Mouse (Mus musculus): Measurements from ENCODE around the gene Spata4.
"Not testable (repeated sequence)": the region's sequence is repeated elsewhere in the genome, so short reads cannot be mapped to it uniquely, and the experiment has no call there.

Spata4 gene

DNA sequence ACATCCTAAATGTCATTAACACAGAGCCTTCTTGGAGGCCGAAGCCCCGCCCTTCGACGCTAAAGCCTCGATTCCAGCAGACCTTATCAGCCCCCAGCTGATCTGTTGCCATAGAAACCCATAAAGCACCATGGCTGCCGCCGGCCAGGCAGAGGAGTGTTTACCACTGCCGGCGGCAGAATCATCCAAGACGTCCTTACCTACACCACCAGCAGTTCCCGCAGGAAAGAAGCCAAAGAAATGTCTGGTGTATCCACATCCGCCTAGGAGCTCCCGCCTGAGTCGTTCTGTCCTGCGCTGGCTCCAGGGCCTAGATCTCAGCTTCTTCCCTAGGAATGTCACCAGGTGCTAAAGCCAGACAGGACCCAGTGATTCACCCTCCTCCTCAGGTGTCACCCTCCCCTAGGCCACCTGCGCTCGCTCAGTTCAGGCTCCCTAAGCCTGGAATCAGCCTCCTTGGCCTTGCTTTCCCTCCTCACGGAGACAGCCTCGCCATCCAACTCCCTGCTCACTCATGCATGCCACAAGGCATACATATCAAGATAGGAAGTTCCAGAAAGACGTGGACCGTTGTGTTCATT, at the start of gene Spata4:
Gene Spata4, plus strand, starts transcription at position 111 of the 581 bp plus-strand sequence.
- DNase-seq (ENCODE audit: low spot score), result no peak

DNA sequence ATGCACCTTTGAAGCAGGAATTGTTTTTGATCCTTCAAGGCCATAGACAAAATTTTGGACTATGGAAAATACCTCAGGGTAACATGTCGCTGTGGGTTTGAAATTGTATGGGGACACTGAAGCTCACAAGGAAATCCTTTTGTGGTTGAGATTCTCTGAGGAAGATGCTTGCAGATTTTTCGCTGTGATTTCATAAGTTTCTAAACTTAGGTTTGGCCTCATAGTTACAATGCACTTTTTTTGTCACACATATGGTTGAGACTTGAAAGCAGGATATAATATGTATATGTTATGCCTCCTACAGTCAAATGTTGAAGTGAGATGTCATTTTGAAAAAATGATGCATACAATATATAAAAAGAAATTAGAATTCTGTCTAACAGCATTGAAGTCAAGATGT, 45.7 kb upstream of the Spata4 start:
- no peak for DNase-seq (ENCODE audit: low spot score)

DNA sequence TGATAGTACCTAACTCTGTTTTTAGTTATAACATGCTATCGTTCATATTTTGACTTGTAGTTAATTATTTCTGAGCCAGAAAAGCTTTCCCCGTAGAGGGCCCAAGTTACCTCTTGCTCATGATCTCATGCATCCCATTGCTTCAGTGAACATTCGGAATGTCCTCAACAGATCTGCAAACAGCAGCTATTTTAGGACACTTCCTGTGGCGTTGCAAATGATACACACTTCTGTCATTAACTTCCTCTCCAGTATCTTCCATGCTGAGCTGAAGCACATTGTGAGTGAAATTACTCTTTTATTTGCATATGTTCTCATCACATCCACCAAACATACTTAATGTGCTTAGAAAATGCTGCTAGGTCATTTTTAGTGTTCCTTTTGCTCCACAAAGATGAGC, 38.4 kb upstream of the Spata4 start:
- no peak for DNase-seq (ENCODE audit: low spot score)

DNA sequence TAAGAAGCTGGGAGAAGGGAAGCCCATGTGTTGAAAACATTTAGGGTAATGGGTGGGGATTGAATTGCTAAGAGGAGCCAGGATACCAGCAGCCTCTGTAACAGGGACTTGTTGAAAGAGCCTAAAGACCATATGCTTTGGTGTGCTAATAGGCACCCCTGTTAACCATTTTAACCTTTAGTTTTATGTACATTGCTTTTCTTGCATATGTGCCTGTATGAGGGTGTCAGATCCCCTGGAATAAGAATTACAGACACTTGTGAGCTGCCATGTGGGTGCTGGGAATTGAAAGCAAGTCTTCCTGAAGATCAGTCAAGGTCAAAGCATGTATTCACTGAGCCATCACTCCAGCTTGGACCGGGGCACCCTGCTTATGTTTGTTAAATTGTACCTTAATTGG, 35.4 kb upstream of the Spata4 start:
- no peak for DNase-seq (ENCODE audit: low spot score)

DNA sequence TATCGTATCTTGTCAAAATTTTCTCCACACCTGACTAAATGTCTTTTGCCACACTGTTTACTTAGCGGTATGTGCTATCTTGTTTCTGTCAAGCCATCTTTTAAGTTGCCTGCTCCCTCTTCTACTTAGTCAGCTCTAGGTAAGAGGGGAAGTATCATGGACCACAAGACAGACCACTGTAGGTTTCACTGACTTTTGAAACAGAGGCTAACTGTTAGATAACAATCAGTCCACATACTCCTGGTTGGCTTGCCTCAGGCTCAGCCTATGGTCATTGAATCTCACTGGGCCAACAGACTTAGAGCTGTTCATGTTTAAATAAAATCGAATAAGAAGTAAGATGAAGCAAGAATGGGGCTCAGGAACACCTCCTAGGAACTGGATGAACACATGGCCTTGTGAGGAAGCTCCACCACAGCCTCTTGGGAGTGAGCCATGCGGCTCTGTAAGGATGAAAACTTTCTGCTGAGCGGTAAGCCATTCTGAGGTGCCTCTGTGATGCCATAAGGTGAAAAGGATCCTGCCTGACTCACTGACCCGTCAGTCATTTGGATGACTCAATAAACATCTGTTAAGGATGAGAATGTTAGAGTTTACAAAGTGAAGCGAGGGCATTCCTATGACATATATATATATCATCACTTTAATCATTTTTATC, 34.8 kb upstream of the Spata4 start:
- no peak for DNase-seq (ENCODE audit: low spot score)

DNA sequence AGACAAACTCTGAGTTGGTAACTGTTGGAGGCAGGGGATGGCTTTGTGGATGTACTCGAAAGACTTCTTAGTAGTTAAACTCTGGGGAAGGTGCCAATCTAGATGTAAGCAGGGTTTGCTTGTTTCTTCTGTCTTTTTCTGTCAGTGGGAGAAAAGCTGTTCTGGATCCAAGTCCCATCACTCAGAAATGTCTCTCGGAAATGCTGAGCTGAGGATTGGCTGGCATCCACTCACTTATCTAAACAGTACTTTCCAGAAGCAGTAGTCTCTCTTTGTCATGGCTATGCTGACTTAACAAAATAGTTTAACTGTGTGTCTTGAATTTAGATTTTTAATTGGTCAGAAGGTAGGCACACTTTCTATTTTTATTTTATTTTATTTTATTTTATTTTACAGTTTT, 33.4 kb upstream of the Spata4 start:
- no peak for DNase-seq (ENCODE audit: low spot score)

DNA sequence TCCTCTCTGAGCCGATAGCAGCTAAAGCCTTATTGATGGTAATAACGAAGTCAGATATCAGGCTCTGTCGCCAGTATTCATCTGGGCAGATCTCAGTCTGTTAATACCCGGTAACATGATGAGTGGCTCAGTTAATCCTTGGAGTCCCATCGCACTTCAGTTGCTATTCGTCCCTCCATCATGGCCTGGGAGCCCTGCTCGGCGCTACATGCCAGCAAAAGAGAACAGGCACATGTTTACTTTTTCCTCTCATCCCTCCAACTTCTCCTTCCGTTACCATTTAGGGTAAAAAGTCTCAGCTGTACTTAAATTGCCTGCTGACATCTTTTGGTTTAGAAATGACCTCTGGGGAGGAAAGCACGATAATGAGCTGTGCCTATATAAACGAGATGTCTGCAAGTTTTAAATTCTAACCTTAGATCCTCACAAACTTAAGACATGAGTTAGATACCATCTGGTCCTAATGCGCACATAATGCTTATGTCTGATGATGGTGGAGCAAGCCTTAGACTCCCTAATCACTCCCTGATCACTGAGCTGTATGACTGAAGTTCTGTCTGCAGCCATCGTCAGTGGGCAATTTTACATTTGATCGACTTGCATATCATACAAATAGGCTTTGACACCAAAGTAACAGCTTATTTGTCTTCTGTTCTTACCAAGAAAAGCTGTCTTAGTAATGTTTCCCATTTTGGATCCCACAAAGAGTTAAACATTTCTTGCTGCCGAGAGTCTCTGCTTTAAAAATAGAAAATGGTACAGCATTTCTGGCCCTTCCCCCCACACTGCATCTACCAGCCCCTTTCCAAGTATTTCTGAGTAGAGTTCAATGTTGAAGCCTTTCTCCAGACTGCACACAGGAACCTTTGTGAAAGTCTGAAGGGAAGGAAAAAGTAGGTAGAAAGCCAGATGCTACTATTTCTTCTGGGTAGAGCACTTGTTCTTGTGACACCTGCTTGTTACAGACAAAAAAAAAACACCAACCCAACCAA, 29.7 kb upstream of the Spata4 start:
- no peak for DNase-seq (ENCODE audit: low spot score)

DNA sequence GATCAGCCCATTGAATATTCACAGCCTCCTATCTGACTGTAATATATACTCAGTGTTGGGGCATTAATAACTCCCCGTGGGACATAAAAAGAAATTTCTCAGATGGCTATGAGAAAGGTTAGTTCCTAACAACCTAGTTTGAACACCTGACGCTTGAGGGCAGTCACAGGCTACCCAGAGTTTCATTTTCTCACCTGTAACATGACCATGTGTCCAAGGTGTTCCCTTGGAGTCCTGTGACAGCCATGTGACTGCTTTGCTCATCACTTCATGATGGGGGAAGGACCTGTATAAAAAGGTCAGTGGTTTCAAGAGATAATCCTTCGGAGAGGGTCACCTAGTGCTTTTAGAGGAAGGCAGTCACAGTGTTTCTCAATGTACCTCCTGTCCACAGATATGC, 19.1 kb upstream of the Spata4 start:
- no peak for DNase-seq (ENCODE audit: low spot score)

DNA sequence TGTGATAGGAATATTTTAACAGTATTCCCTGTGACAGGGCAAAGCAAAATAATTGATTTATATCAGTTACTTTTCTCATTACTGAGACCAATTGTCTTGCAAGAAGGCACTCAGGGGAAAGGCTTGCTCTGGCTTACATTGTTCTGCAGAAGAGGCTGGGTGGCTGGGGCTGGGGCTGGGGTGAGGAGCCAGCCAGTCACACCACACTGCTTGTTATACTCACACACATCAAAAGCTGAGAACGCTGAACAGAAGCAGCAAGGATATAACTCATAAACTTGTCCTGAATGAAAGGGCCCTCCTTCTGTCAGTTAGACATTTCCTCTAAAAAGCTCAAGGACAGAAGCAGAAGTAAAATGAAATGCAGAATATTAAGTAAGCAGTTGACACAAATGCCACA, 17.7 kb upstream of the Spata4 start:
- no peak for DNase-seq (ENCODE audit: low spot score)

DNA sequence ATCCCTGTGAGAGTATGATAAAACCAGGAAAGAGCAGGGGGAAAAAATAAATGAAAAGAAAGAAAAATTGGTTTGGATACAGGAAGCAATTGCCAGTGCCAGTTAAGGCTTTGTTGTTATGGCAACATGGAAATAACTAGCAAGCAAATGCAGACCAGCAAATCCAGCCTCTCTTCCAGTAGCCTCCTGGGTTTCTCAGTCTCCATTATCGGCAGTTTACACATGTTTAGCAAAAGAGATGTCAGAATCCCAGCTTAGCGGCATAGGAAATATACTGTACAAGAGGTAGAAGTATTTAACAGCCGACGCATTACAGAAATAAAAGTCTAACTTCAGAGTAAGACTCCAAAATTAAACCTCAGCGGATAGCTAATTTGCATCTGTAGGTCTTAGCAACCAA, 5.9 kb upstream of the Spata4 start:
- DNase-seq (ENCODE audit: low spot score), result no peak

DNA sequence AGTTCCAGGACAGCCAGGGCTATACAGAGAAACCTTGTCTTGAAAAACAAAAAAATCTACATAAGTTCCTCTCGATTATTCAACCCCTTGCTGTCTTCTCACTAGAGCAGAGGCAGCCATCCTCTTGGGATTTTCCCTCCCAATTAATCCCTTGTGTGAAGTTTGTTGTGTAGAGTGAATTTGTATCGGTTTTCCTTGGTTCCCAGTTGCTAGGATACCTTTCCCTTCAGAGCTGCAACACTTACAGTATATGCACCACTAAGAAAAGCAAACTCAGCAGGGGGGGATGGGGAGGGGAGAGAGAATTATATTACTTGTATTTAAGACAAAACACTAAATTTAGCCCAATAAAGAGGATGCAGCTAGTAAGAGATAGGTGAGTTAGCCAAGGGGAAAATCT, 4.5 kb upstream of the Spata4 start:
- DNase-seq (ENCODE audit: low spot score), result no peak

DNA sequence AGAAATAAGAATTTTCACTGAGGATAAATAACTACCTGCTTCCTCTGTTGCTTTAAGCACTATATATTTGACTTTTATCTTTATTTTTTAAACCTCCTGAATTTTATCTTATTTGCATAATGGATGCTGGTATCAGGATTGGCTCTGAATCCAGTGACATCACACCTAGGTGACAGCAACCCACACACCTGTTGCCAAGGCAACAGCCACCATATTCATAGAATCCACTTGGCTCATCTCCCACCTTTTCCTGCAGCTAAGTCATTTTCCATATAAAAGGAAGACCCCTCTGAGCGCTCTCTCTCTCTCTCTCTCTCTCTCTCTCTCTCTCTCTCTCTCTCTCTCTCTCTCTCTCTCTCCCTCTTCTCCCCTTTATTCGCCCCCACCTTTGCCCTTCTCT, 3.6 kb upstream of the Spata4 start:
- no peak for DNase-seq (ENCODE audit: low spot score)

DNA sequence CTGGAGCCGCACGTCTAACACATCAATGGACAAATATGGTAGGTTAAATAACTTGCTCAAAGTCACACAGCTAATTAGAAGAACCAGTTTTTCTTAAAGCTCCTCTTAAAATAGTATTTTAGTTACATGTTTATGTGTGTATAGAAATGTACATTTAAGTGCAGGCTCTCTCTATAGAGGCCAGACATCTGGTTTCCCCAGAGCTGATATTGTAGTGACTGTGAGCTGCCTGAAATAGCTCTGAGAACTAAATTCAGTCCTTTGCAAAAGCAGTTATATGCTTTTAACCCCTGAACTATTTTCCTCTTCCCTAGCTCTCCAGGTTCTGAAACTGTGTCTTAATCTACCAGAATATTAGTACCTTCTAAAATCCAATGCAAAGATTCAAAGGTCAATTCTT, 3.2 kb upstream of the Spata4 start:
- no peak for DNase-seq (ENCODE audit: low spot score)

DNA sequence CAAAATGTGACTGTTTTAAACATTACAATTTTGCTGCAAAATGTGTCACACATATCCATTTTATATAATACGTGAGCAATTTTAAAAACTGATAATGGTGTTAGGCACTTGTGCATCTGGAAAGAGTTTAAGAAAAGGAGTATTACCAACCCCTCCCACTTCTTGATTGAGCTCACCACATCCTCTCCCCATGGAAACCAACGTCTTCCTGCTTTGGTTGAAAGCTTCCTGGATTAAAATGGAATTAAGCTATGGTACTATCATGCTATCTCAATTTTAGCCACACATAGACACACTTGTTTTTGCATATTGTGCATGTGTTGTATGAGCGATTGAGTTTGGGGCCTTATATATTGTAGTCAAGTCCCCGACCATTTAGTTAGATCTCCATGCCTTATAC, 2.9 kb downstream of the Spata4 start:
- DNase-seq (ENCODE audit: low spot score), result no peak

DNA sequence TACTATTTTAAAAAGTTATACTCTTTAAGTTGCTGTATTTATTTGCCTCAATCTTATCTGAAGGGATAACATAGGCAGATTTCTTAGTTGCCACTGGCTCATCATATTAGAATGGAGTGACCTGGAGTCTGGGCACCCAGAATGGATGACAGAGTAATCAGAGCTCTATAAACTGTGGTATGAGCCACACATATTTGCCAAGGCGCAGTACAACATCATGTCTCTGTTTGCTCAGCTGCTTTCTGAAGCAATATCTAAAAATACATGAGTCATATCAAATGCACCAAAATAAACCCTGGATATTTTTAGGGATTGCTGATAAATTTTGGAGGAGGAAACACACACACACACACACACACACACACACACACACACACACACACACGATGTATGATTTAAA, 8.8 kb downstream of the Spata4 start:
- no peak for DNase-seq (ENCODE audit: low spot score)

DNA sequence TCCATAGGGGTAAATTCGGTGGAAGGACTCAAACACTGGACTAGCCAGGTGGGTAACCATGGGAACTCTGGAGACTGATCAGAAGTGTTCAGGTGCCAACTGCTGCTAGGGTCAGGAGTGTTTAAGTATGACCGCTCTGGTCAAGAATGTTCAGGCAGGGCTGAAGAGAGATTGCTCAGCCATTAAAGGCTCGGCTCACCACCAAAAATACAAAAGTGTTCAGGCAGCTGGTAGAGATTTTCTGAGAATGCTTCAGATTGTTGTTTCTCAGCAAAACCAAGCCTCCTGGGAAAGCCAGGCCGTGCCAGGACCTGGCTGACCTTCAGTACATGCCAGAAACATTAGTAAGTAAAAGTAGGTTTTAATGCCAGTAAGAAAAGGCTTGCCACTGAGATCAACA, 9.7 kb downstream of the Spata4 start:
- no peak for DNase-seq (ENCODE audit: low spot score)

DNA sequence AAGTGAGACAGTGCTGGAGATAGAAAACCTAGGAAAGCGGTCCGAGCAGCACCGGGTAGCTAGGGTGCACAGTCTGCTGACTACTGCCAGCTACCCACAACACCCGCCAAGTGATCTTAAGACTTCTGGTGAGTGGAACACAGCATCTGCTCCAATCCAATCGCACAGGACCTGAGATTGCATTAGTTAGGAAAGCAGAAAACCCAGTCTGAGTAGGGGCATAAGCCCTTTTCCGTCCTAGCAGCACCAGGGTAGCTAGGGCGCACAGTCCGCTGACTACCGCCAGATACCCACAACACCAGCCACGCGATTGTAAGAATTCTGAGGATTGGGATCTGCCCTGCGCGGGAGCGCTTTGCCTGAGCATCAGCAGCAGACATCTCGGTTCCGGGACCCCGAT, 16.1 kb downstream of the Spata4 start:
- not testable (repeated sequence) for DNase-seq (ENCODE audit: low spot score)

DNA sequence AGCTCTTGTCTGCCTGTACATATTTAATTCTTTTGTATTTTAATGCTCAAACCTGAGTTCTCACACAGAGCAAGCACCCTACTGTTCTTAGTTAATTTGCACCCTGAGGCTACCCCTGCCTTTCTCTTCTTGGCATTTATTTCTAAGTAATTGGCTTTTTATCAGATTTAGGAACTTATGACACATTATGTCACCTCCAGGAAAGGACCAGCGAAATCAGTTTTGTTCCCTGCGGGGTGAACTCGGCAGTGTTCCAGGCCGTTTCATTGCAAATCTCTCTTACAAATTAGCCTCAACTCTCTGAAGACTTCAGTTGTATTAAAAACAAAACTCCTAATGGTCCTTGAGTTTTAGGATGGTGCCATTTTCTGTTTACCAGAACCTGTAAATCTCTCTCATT, 38.1 kb downstream of the Spata4 start:
- DNase-seq (ENCODE audit: low spot score), result no peak

All from layer of hippocampus, adult 9-10 months (tissue).